Mouse (Mus musculus) kidney, adult 10 weeks (tissue): Measurements from ENCODE around the gene Msn. TPM values are rescaled to one million over a fixed set of nuclear protein-coding genes. Genes with fewer than 3 reads are reported as not detected.

Source experiments
- polyA plus RNA-seq: library from polyadenylated mRNA; stranded (reverse); fragments of 350-450 nt; fragmentation: Illumina TruSeq; extraction: RNeasy Lipid Tissue Mini Kit (QIAGEN cat#74804); gene quantifications from one replicate; pipeline ENCODE4 v1.2.3, GENCODE M21; 2014; ENCODE audit warnings: low read depth, low replicate concordance

Msn gene
- 152 TPM for polyA plus RNA-seq

DNA sequence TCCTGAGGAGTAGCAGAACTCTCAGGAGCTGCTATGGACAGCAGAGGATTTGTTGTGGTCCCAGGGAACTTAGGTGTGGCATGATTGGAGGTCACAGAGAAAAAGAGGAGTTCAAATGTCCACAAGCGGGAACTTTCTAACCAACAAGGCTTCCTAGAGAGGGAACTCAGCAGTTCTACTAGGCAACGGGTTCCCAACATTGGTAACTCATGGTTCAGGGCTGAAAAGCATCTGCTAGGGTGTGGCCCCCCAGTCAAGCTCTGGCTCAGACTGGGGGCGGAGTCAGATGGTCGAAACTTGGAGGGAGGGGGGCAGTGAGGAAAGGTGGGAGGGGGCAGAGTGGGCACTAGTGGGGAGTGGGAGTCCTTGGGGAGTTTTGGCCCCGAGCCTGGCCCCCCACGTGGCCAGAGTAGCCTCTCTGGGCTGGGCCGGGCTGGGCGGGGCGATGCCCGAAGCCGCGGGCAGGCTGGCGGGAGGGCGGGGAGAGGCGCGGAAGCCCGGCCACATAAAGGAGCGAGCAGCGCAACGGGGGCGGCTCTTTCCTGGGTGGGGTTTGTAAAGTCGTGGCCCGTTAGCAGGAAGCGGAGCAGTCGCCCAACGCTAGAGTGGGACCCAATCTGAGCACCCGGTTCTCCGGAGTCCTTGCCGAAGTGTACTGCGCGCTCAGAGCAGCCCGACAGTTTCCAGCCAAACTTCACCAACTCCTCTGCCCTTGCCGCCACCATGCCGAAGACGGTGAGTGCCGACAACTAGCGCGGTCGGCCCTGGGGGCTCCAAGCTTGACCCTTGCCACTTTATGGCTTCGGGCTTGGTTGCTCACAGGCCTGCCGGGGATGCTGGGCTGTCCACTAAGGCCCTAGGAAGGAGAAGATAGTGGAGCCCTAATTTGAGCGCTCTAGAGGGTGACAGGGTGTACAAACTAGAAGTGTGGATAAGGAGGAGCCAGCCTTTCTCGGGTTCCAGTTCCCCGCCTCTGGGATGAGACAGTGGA lies at the start of gene Msn:
Gene Msn, plus strand, starts transcription at position 534 of the 991 bp plus-strand sequence.

Other genes starting within 250 kb of the Msn start
- gene Las1l, start 139.1 kb upstream of the Msn start, polyA plus RNA-seq: 54.9 TPM
- 0.32 TPM for gene Vsig4, start 197.4 kb downstream of the Msn start, polyA plus RNA-seq